Mouse (Mus musculus): ENCODE data around the gene Hsd17b7.

GRCm38 (mm10) chr1:169970936-169971335, 1.9 kb upstream of the Hsd17b7 start:
- TF ChIP-seq CTCF (IDR thresholded peaks at IDR 0.05; ENCODE audit: borderline replicate concordance, control insufficient read depth, extremely low read depth, insufficient read depth, low read length, poor library complexity): no peak
- no peak for TF ChIP-seq POLR2A (IDR thresholded peaks at IDR 0.05; ENCODE audit: control insufficient read depth, extremely low read depth, insufficient read depth, low read length, poor library complexity)
